Mouse (Mus musculus) ES-E14 (cell line): Measurements from ENCODE around the gene Itsn2. TPM values are rescaled to one million over a fixed set of nuclear protein-coding genes. Genes with fewer than 3 reads are reported as not detected.

Experiments used
- DNase-seq: peaks from one replicate; pipeline ENCODE4 v3.0.0-alpha.2; 2013; ENCODE audit warnings: low read depth, low spot score
- H3K27ac ChIP-seq: 2 replicates; pipeline ENCODE4 v1.5.1; 2012; ENCODE audit warnings: low read depth, mild to moderate bottlenecking, low read length, moderate library complexity, mixed read lengths; ENCODE audit not compliant: poor library complexity, insufficient read depth, severe bottlenecking
- H3K36me3 ChIP-seq: 2 replicates; pipeline ENCODE4 v1.6.1; 2012; ENCODE audit warnings: mild to moderate bottlenecking, low read length, moderate library complexity, mixed read lengths; ENCODE audit not compliant: control insufficient read depth, poor library complexity, insufficient read depth, severe bottlenecking
- H3K4me1 ChIP-seq, 2 experiments: fragments of 150-350 bp in 1 of 2; sonication (generic) in 1 of 2; 2 replicates each; pipeline ENCODE4 v1.6.1; 2012; ENCODE audit warnings: low read length in 2 of 2, mild to moderate bottlenecking in 1 of 2, mixed read lengths in 1 of 2; ENCODE audit not compliant: control insufficient read depth in 2 of 2, insufficient read depth in 2 of 2, poor library complexity in 1 of 2
- H3K4me3 ChIP-seq, 2 experiments: fragments of 150-350 bp in 1 of 2; sonication (generic) in 1 of 2; 2 replicates each; pipeline ENCODE4 v1.5.1; 2012; ENCODE audit warnings: low read length in 2 of 2, low read depth in 1 of 2, mild to moderate bottlenecking in 1 of 2, mixed read lengths in 1 of 2; ENCODE audit not compliant: insufficient read depth in 1 of 2, poor library complexity in 1 of 2, severe bottlenecking in 1 of 2
- H3K9ac ChIP-seq: 2 replicates; pipeline ENCODE4 v1.6.1; 2012; ENCODE audit warnings: low read depth, mild to moderate bottlenecking, low read length, mixed read lengths; ENCODE audit not compliant: poor library complexity, insufficient read depth, severe bottlenecking
- H3K9me3 ChIP-seq: fragments of 150-350 bp; sonication (generic); 2 replicates; pipeline ENCODE4 v1.6.1; 2012; ENCODE audit warnings: low read depth, mild to moderate bottlenecking, low read length; ENCODE audit not compliant: control insufficient read depth, insufficient read depth
- CHD2 ChIP-seq: IDR thresholded peaks from 2 replicates; pipeline ENCODE4 v1.6.1; 2014; ENCODE audit warnings: mild to moderate bottlenecking, low read depth, low read length, inconsistent platforms
- HCFC1 ChIP-seq: IDR thresholded peaks from 2 replicates; pipeline ENCODE4 v1.6.1; 2012; ENCODE audit warnings: low read length, inconsistent platforms, borderline replicate concordance; ENCODE audit not compliant: insufficient read depth
- MAFK ChIP-seq: IDR thresholded peaks from 2 replicates; pipeline ENCODE4 v1.6.1; 2014; ENCODE audit warnings: mild to moderate bottlenecking, low read depth, low read length, inconsistent platforms; ENCODE audit not compliant: insufficient read depth
- ZC3H11A ChIP-seq: IDR thresholded peaks from 2 replicates; pipeline ENCODE4 v1.6.1; 2012; ENCODE audit warnings: low read depth, mild to moderate bottlenecking, inconsistent platforms, low read length, borderline replicate concordance
- ZNF384 ChIP-seq: IDR thresholded peaks from 2 replicates; pipeline ENCODE4 v1.6.1; 2012; ENCODE audit warnings: low read depth, low read length, inconsistent platforms
- in situ Hi-C, 2 experiments: fragments of 600-800 bp; cut with MboI; formaldehyde crosslinking; loops; one replicate each; pipeline ENCODE4 v1.15.1; 2025; ENCODE audit warnings: low sequenced_read_pairs in 2 of 2, inconsistent platforms in 1 of 2; ENCODE audit not compliant: unreplicated experiment in 2 of 2
- total RNA-seq: library from RNA; depleted of rRNA; stranded (reverse); fragments of 300-350 nt; gene quantifications from 2 replicates; pipeline ENCODE4 v1.2.3, GENCODE M21; 2012

The Itsn2 gene
- total RNA-seq, 1 experiment = 35.4 TPM

DNA sequence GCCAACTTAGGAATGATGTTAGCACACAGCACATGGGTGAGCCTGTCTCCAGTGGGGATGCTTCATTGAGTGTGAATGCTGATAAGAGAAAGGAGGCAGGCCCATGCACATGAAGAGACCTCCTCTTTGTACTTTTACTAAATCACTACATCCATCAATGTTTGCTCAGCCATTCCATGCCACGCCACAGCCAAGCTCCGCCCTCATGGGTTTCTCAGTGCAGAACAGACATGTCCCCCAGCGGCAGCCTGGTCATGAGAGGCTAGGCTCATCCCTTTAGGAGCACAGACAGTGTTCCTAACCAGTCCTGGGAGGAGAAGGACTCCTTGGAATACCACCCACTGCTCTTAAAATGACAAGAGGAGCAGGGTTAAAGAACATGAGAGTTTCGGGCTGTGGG is 139.2 kb downstream of the Itsn2 start:
- H3K4me1 ChIP-seq = peaks cover 0 to 1% of the 10 kb centered on the region in 2 experiments; a peak in 1 of 4 replicates
- no peak overlapping the region for H3K9ac ChIP-seq
- in situ Hi-C loops = no loop called here
- no peak for DNase-seq
- no peak overlapping the region for H3K4me3 ChIP-seq
- H3K27ac ChIP-seq = no peak overlapping the region
- TF ChIP-seq CHD2 (no peak), ZC3H11A (no peak), ZNF384 (no peak), HCFC1 (no peak), MAFK (no peak)
- H3K9me3 ChIP-seq = no peaks in the 10 kb centered on the region
- no peaks in the 10 kb centered on the region for H3K36me3 ChIP-seq

DNA sequence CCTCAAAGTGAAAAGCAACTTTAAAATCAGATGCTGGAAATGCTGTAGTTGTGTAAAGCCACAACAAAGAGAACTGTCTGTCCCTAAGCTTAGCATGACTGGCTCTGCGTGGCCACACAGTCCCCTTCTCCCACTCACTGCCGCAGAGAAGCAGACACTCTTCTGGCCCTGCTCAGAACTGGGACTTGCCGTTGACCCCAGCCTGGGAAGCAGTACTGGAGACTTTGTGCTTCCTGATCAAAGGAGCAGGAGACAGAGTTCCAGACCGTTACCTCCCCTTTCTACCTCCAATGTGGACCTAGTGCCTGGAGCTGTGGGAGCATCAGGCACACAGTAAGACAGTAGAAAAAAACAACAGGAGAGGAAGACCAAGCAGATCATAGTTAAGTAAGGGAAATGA is 139.9 kb downstream of the Itsn2 start:
- Histone ChIP-seq H3K36me3 (no peaks in the 10 kb centered on the region), H3K27ac (no peak overlapping the region), H3K9me3 (no peaks in the 10 kb centered on the region), H3K4me3 (no peak overlapping the region), H3K4me1 (peaks cover 0 to 1% of the 10 kb centered on the region in 2 experiments; a peak in 1 of 4 replicates), H3K9ac (no peak overlapping the region)
- no peak for DNase-seq
- TF ChIP-seq HCFC1 = no peak
- no peak for TF ChIP-seq MAFK
- no peak for TF ChIP-seq ZC3H11A
- TF ChIP-seq CHD2 = no peak
- TF ChIP-seq ZNF384 = no peak
- in situ Hi-C loops = no loop called here

DNA sequence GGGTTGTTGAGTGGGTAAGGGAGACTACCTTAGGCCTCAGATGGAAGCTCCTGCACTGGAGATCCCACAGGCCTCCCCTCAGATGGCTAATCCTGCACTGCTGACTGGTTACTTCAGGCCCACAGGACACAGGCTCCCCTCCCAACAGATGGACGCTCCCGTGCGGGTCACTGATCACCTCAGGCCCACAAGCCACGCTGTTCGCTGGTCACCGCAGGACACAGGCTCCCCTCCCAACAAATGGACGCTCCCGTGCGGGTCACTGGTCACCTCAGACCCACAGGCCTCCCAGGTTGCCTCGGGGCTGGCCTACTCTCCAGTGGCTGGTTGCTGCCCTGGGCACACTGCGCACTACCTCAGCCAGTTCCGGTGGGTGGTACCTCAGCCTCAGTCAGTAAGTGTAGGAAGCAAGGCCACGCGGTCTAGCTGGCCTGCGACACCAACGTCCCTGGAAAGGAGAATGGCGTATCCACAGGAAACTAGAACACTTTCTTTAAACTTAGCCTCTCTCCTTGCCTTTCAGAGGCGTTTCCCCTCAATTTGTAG is 145.7 kb downstream of the Itsn2 start, which contains the start of gene Fam228a:
Gene Fam228a (minus strand): TSS at position 400 of the 546 bp plus-strand sequence.
- Histone ChIP-seq H3K9me3 (no peaks in the 10 kb centered on the region), H3K4me1 (peaks cover 0 to 3% of the 10 kb centered on the region in 2 experiments; a peak in 1 of 4 replicates), H3K27ac (no peak within 1 kb of the TSS), H3K36me3 (no peaks in the 10 kb centered on the region), H3K4me3 (peak within 1 kb of the TSS; percentile 16 to 31; a peak in 2 of 4 replicates), H3K9ac (peak within 1 kb of the TSS; percentile 35; the same call in 1 of the 2 replicates)
- no peak for DNase-seq
- in situ Hi-C loops = no loop called here
- TF ChIP-seq HCFC1 (no peak), MAFK (no peak), ZC3H11A (no peak)

DNA sequence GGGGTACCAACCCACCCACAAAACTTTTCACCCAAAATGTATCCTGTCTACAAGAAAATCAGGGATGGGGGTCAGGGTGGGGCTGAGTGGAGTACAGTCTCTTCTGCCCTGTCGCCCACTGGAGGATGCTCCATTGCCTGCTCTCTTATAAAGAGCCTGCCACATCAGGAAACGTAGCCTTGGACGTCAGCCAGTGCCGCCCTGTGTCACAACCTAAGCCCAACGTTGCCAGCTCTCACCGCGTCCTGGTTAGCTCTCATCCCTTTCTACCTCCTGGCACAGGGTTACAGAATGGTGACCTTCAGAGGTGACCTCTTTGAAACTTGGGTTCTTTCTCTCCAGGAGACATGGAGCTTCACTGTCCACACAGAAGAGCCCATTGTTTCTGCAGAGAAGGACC is 148.4 kb downstream of the Itsn2 start:
- no peak overlapping the region for H3K4me3 ChIP-seq
- in situ Hi-C loops = no loop called here
- H3K9me3 ChIP-seq = no peaks in the 10 kb centered on the region
- no peaks in the 10 kb centered on the region for H3K36me3 ChIP-seq
- H3K4me1 ChIP-seq = peaks cover 0 to 3% of the 10 kb centered on the region in 2 experiments; a peak in 1 of 4 replicates
- H3K9ac ChIP-seq = no peak overlapping the region
- no peak overlapping the region for H3K27ac ChIP-seq
- TF ChIP-seq ZC3H11A (no peak), CHD2 (no peak), ZNF384 (no peak), MAFK (no peak), HCFC1 (no peak)
- no peak for DNase-seq
